Mouse (Mus musculus): ENCODE results near the gene Samd8.

Samd8 gene

GRCm38 (mm10) chr14:21825786-21826491, 75.6 kb downstream of the Samd8 start:
- DNase-seq (ENCODE audit: low spot score in 2 of 2) = no peak

- DNase-seq (ENCODE audit: low spot score in 2 of 2) = peak; percentile 93 to 95
These were observed 80.8 kb downstream of the Samd8 start for GRCm38 (mm10) chr14:21830876-21831767.

GRCm38 (mm10) chr14:21831830-21832403, 81.6 kb downstream of the Samd8 start:
- DNase-seq (ENCODE audit: low spot score in 2 of 2) = no peak

GRCm38 (mm10) chr14:21838336-21839017, 88.1 kb downstream of the Samd8 start:
- DNase-seq (ENCODE audit: low spot score in 2 of 2) = no peak

- peak in 1 of 2 experiments; percentile 36 for DNase-seq (ENCODE audit: low spot score in 2 of 2)
These were observed 91.7 kb downstream of the Samd8 start for GRCm38 (mm10) chr14:21841819-21842592.

GRCm38 (mm10) chr14:21843263-21843662, 92.9 kb downstream of the Samd8 start:
- no peak for DNase-seq (ENCODE audit: low spot score in 2 of 2)

- DNase-seq (ENCODE audit: low spot score in 2 of 2) = no peak
These were observed 96.6 kb downstream of the Samd8 start for GRCm38 (mm10) chr14:21846827-21847380.

- peak in 1 of 2 experiments; percentile 46 for DNase-seq (ENCODE audit: low spot score in 2 of 2)
These were observed 97.2 kb downstream of the Samd8 start for GRCm38 (mm10) chr14:21847381-21848165.

Data from right cerebral cortex, postnatal 36 days (tissue).